Mouse (Mus musculus) hindbrain, postnatal 0 days (tissue): ENCODE measurements around the gene Fkbp5. TPM values are rescaled to one million over a fixed set of nuclear protein-coding genes. Genes with fewer than 3 reads are reported as not detected.
A peak's percentile ranks its signal among the peaks of the same experiment; 100 is the strongest.

Experiments
- ATAC-seq: fragments of 200-750 bp; cut with Nextera tagmentation; 2 replicates; pipeline ENCODE4 v1.8.0; 2017; ENCODE audit warnings: mild to moderate bottlenecking, moderate TSS enrichment, moderate library complexity
- DNase-seq: peaks from one replicate; pipeline ENCODE4 v3.0.0-alpha.2; 2015; ENCODE audit warnings: low spot score
- H3K27ac ChIP-seq: fragments of 300-500 bp; sonication (generic); 2 replicates; pipeline ENCODE4 v1.5.1; 2014; ENCODE audit warnings: mild to moderate bottlenecking
- H3K27me3 ChIP-seq: fragments of 300-500 bp; sonication (generic); 2 replicates; pipeline ENCODE4 v1.6.1; 2014; ENCODE audit warnings: low read length, mixed read lengths; ENCODE audit not compliant: insufficient read depth
- H3K36me3 ChIP-seq: fragments of 300-500 bp; sonication (generic); 2 replicates; pipeline ENCODE4 v1.6.1; 2014; ENCODE audit warnings: low read length, mixed read lengths; ENCODE audit not compliant: insufficient read depth
- H3K4me1 ChIP-seq: fragments of 300-500 bp; sonication (generic); 2 replicates; pipeline ENCODE4 v1.6.1; 2014; ENCODE audit warnings: antibody characterized with exemption, low read length, mixed read lengths; ENCODE audit not compliant: insufficient read depth
- H3K4me2 ChIP-seq: fragments of 300-500 bp; sonication (generic); 2 replicates; pipeline ENCODE4 v1.6.1; 2014; ENCODE audit warnings: low read depth, mild to moderate bottlenecking, low read length, moderate library complexity, mixed read lengths
- H3K4me3 ChIP-seq: fragments of 300-500 bp; sonication (generic); 2 replicates; pipeline ENCODE4 v1.5.1; 2014; ENCODE audit warnings: low read length
- H3K9ac ChIP-seq: fragments of 300-500 bp; sonication (generic); replicated peaks from 2 replicates; pipeline ENCODE4 v1.6.1; 2014; ENCODE audit warnings: mild to moderate bottlenecking, low read length, moderate library complexity, mixed read lengths
- H3K9me3 ChIP-seq: fragments of 300-500 bp; sonication (generic); 2 replicates; pipeline ENCODE4 v1.6.1; 2016; ENCODE audit warnings: low read length, mixed read lengths
- CTCF ChIP-seq: IDR thresholded peaks from 2 replicates; pipeline ENCODE4 v1.5.1; 2016; ENCODE audit warnings: antibody characterized with exemption, control low read depth, low read depth
- WGBS: fragments of 180-500 bp; shearing (Covaris S2); extraction: QIAGEN DNeasy Blood & Tissue Kit; methylation state at CpG from one replicate; pipeline ENCODE4 v1.1.7; 2014; 5-methylcytosine and 5-hydroxymethylcytosine counted together
- polyA plus RNA-seq: library from polyadenylated mRNA; unstranded; fragments of >200 nt; fragmentation: Nextera tagmentation; extraction: Ambion mirVana; gene quantifications from 2 replicates; pipeline ENCODE4 v1.2.1, GENCODE M21; 2015
- total RNA-seq: library from RNA; depleted of rRNA; stranded (reverse); fragments of >200 nt; gene quantifications from 2 replicates; pipeline ENCODE4 v1.2.3, GENCODE M21; 2014

Gene Fkbp5
- total and polyA plus RNA-seq, 2 experiments from 2014 or later, result 20.0 to 27.5 TPM

GRCm38 (mm10) chr17:28437938-28438337 is 79.4 kb downstream of the Fkbp5 start:
- no peaks in the 10 kb centered on the region for H3K4me1 ChIP-seq
- no peak overlapping the region for H3K4me3 ChIP-seq
- H3K36me3 ChIP-seq, result peaks cover 5% of the 10 kb centered on the region; the same call in 1 of the 2 replicates
- H3K9me3 ChIP-seq, result no peaks in the 10 kb centered on the region
- H3K9ac ChIP-seq, result no peak overlapping the region
- no peak for TF ChIP-seq CTCF
- no peak overlapping the region for H3K4me2 ChIP-seq
- ATAC-seq, result no peak
- no peak for DNase-seq
- no peaks in the 10 kb centered on the region for H3K27me3 ChIP-seq
- 68% methylated on average over 2 of the region's 2 CpGs for WGBS
- H3K27ac ChIP-seq, result no peak overlapping the region

- no peaks in the 10 kb centered on the region for H3K4me1 ChIP-seq
- DNase-seq (no peak), ATAC-seq (no peak)
- H3K9me3 ChIP-seq, result no peaks in the 10 kb centered on the region
- H3K27ac ChIP-seq, result no peak overlapping the region
- H3K36me3 ChIP-seq, result peaks cover 5% of the 10 kb centered on the region; the same call in 1 of the 2 replicates
- WGBS, result 89% methylated on average over 5 of the region's 5 CpGs
- H3K4me2 ChIP-seq, result no peak overlapping the region
- no peaks in the 10 kb centered on the region for H3K27me3 ChIP-seq
- TF ChIP-seq CTCF, result no peak
- no peak overlapping the region for H3K4me3 ChIP-seq
- H3K9ac ChIP-seq, result no peak overlapping the region
Observed at GRCm38 (mm10) chr17:28434921-28435485, 82.3 kb downstream of the Fkbp5 start.

- Histone ChIP-seq H3K9me3 (no peaks in the 10 kb centered on the region), H3K27me3 (no peaks in the 10 kb centered on the region), H3K36me3 (peaks cover 2% of the 10 kb centered on the region; the same call in 1 of the 2 replicates), H3K4me3 (no peak overlapping the region), H3K9ac (no peak overlapping the region), H3K4me1 (no peaks in the 10 kb centered on the region), H3K4me2 (no peak overlapping the region), H3K27ac (no peak overlapping the region)
- 88% methylated on average over 6 of the region's 6 CpGs for WGBS
- TF ChIP-seq CTCF, result no peak
- DNase-seq, result no peak
- no peak for ATAC-seq
Observed at GRCm38 (mm10) chr17:28433029-28433428, 84.3 kb downstream of the Fkbp5 start.

- no peak overlapping the region for H3K4me2 ChIP-seq
- no peak overlapping the region for H3K4me3 ChIP-seq
- H3K9ac ChIP-seq, result no peak overlapping the region
- no peak overlapping the region for H3K27ac ChIP-seq
- no peaks in the 10 kb centered on the region for H3K27me3 ChIP-seq
- no peak for ATAC-seq
- WGBS, result 89% methylated on average over 6 of the region's 6 CpGs
- no peaks in the 10 kb centered on the region for H3K4me1 ChIP-seq
- peaks cover 2% of the 10 kb centered on the region; the same call in 1 of the 2 replicates for H3K36me3 ChIP-seq
- peak; percentile 15; the same call in 1 of the 2 replicates for TF ChIP-seq CTCF
- DNase-seq, result no peak
- no peaks in the 10 kb centered on the region for H3K9me3 ChIP-seq
Observed at GRCm38 (mm10) chr17:28431931-28432335, 85.4 kb downstream of the Fkbp5 start.

GRCm38 (mm10) chr17:28431038-28431437 is 86.3 kb downstream of the Fkbp5 start:
- TF ChIP-seq CTCF, result no peak
- Histone ChIP-seq H3K4me3 (no peak overlapping the region), H3K9me3 (no peaks in the 10 kb centered on the region), H3K4me2 (no peak overlapping the region), H3K27me3 (no peaks in the 10 kb centered on the region), H3K27ac (no peak overlapping the region), H3K36me3 (peaks cover 6% of the 10 kb centered on the region; the same call in 1 of the 2 replicates), H3K4me1 (no peaks in the 10 kb centered on the region), H3K9ac (no peak overlapping the region)
- no peak for DNase-seq
- ATAC-seq, result no peak
- 79% methylated on average over 7 of the region's 7 CpGs for whole genome bisulfite sequencing

GRCm38 (mm10) chr17:28428474-28429258 is 88.7 kb downstream of the Fkbp5 start:
- DNase-seq (no peak), ATAC-seq (no peak)
- H3K9ac ChIP-seq, result no peak overlapping the region
- H3K27me3 ChIP-seq, result no peaks in the 10 kb centered on the region
- no peak overlapping the region for H3K4me2 ChIP-seq
- 67% methylated on average over 15 of the region's 15 CpGs for WGBS
- H3K27ac ChIP-seq, result no peak overlapping the region
- no peak overlapping the region for H3K4me3 ChIP-seq
- peaks cover 9% of the 10 kb centered on the region; the same call in 1 of the 2 replicates for H3K36me3 ChIP-seq
- H3K9me3 ChIP-seq, result no peaks in the 10 kb centered on the region
- no peak for TF ChIP-seq CTCF
- no peaks in the 10 kb centered on the region for H3K4me1 ChIP-seq

GRCm38 (mm10) chr17:28427666-28428065 is 89.7 kb downstream of the Fkbp5 start:
- WGBS, result 92% methylated on average over 6 of the region's 6 CpGs
- Histone ChIP-seq H3K4me2 (no peak overlapping the region), H3K4me3 (no peak overlapping the region), H3K4me1 (no peaks in the 10 kb centered on the region), H3K27me3 (no peaks in the 10 kb centered on the region), H3K27ac (no peak overlapping the region), H3K9me3 (no peaks in the 10 kb centered on the region), H3K9ac (no peak overlapping the region), H3K36me3 (peaks cover 9% of the 10 kb centered on the region; the same call in 1 of the 2 replicates)
- DNase-seq (no peak), ATAC-seq (no peak)
- no peak for TF ChIP-seq CTCF
